Mouse (Mus musculus) forebrain, embryonic 14.5 days (tissue): ENCODE measurements around the gene Gm49369. TPM values are rescaled to one million over a fixed set of nuclear protein-coding genes. Genes with fewer than 3 reads are reported as not detected.

Experiments used
- ATAC-seq: fragments of 200-750 bp; cut with Nextera tagmentation; 2 replicates; pipeline ENCODE4 v1.8.0; 2017; ENCODE audit warnings: mild to moderate bottlenecking, moderate library complexity
- DNase-seq: peaks from one replicate; pipeline ENCODE4 v3.0.0-alpha.2; 2015; ENCODE audit warnings: low spot score
- H3K27ac ChIP-seq: fragments of 300-500 bp; sonication (generic); 2 replicates; pipeline ENCODE4 v1.5.1; 2014; ENCODE audit warnings: low read depth, mild to moderate bottlenecking, control low read depth, low read length, moderate library complexity
- H3K27me3 ChIP-seq: fragments of 300-500 bp; sonication (generic); replicated peaks from 2 replicates; pipeline ENCODE4 v1.6.1; 2014; ENCODE audit warnings: low read length, control low read depth, mixed read lengths; ENCODE audit not compliant: control insufficient read depth, insufficient read depth
- H3K36me3 ChIP-seq: fragments of 300-500 bp; sonication (generic); 2 replicates; pipeline ENCODE4 v1.6.1; 2014; ENCODE audit warnings: low read length, control low read depth; ENCODE audit not compliant: control insufficient read depth, insufficient read depth
- H3K4me1 ChIP-seq: fragments of 300-500 bp; sonication (generic); 2 replicates; pipeline ENCODE4 v1.6.1; 2014; ENCODE audit warnings: antibody characterized with exemption, low read length, control low read depth; ENCODE audit not compliant: control insufficient read depth, insufficient read depth
- H3K4me2 ChIP-seq: fragments of 300-500 bp; sonication (generic); 2 replicates; pipeline ENCODE4 v1.6.1; 2014; ENCODE audit warnings: mild to moderate bottlenecking, control low read depth, low read length
- H3K4me3 ChIP-seq: fragments of 300-500 bp; sonication (generic); 2 replicates; pipeline ENCODE4 v1.5.1; 2014; ENCODE audit warnings: low read depth, low read length, control low read depth
- H3K9ac ChIP-seq: fragments of 300-500 bp; sonication (generic); 2 replicates; pipeline ENCODE4 v1.6.1; 2014; ENCODE audit warnings: mild to moderate bottlenecking, low read length, control low read depth, moderate library complexity
- H3K9me3 ChIP-seq: fragments of 300-500 bp; sonication (generic); replicated peaks from 2 replicates; pipeline ENCODE4 v1.6.1; 2016; ENCODE audit warnings: low read length, control low read depth, mixed read lengths; ENCODE audit not compliant: control insufficient read depth
- WGBS: fragments of 180-500 bp; shearing (Covaris S2); extraction: QIAGEN DNeasy Blood & Tissue Kit; methylation state at CpG from one replicate; pipeline ENCODE4 v1.1.7; 2014; 5-methylcytosine and 5-hydroxymethylcytosine counted together
- polyA plus RNA-seq: library from polyadenylated mRNA; unstranded; fragments of >200 nt; fragmentation: Nextera tagmentation; extraction: Ambion mirVana; gene quantifications from 2 replicates; pipeline ENCODE4 v1.2.1, GENCODE M21; 2014

Gene Gm49369
- polyA plus RNA-seq: not detected in 2 replicates

DNA sequence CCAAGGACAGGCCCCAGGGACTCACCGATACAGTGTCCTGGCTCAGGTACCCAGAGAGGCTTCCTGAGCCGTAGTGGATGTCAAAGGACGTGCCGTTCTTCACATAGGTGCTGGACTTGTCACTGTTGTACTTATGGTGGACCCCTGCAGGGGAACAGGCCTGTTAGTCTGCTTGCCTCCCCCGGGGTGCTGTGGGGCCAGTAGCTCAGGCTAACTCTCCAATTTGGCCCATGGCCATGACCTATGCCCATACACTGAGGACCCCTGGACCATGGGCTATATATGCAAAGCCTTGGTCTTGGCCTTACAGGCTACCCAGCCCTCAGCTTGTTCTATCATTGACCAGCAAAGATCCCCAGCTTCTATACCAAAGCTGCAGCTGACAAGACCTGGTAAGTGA lies at the start of gene Gm49369:
TSS of gene Gm49369 (minus strand) at position 101 of the 400 bp plus-strand sequence.
- Histone ChIP-seq H3K9me3 (no peaks in the 10 kb centered on the region), H3K4me2 (no peak within 1 kb of the TSS), H3K4me3 (no peak within 1 kb of the TSS), H3K27me3 (no peaks in the 10 kb centered on the region), H3K4me1 (peaks cover 10% of the 10 kb centered on the region), H3K36me3 (peaks cover 78% of the 10 kb centered on the region), H3K27ac (no peak within 1 kb of the TSS), H3K9ac (no peak within 1 kb of the TSS)
- ATAC-seq: no peak
- WGBS: 96% methylated on average over 5 of the region's 5 CpGs
- no peak for DNase-seq

DNA sequence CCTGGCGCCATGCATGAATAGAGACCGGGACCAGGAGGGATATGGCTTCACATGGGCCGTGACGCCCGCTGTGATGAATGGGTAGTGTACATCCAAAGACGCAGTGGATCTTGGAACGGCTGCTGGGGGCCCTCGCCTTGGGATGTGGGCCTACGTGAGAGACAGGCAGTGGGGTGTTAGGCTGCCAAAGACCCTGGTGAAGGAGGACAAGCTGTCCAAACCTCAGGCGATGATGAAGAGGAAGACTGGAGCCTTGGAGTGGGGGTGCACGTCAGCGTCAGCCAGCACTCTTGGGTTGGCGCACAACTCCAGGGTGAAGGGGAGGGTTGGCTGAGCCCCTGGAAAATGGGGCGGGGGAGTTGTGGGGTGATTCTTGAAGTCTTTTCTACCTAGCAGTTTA lies 48.6 kb upstream of the Gm49369 start:
- H3K9ac ChIP-seq: no peak overlapping the region
- 91% methylated on average over 14 of the region's 14 CpGs for WGBS

GRCm38 (mm10) chr7:142430160-142430678 lies 47.8 kb upstream of the Gm49369 start:
- 18% methylated on average over 12 of the region's 12 CpGs for WGBS

More for the DNA sequence above, 48.6 kb upstream of the Gm49369 start:
- H3K4me3 ChIP-seq: no peak overlapping the region
- H3K27ac ChIP-seq: no peak overlapping the region
- H3K36me3 ChIP-seq: no peaks in the 10 kb centered on the region
- no peaks in the 10 kb centered on the region for H3K9me3 ChIP-seq
- DNase-seq: no peak
- H3K4me2 ChIP-seq: no peak overlapping the region
- no peaks in the 10 kb centered on the region for H3K27me3 ChIP-seq
- no peak for ATAC-seq
- H3K4me1 ChIP-seq: peaks cover 10% of the 10 kb centered on the region

DNA sequence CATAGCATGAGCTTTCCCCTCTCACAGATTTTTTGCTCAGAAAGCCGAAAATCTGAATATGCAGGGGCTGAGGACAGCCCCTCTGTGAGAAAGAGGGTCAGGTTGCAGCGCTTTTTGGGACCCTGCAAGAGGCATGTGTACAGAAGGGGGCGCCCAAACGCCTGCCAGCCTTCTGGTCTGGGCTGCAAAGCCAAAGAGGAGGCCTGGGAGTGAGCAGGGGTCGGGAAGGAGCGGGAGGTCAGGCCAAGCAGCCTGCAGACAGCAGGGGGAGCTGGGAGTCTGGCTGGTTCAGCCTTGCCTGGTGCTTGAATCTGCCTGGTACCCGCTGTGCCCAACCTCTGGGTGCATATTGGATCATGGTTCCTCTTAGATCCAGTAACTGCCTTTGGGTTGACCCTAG lies 45.7 kb upstream of the Gm49369 start:
- no peak for ATAC-seq
- no peak overlapping the region for H3K9ac ChIP-seq
- no peak overlapping the region for H3K27ac ChIP-seq

More at GRCm38 (mm10) chr7:142430160-142430678, 47.8 kb upstream of the Gm49369 start:
- no peak overlapping the region for H3K9ac ChIP-seq
- H3K4me1 ChIP-seq: peaks cover 10% of the 10 kb centered on the region
- H3K4me2 ChIP-seq: no peak overlapping the region
- no peaks in the 10 kb centered on the region for H3K36me3 ChIP-seq
- no peaks in the 10 kb centered on the region for H3K9me3 ChIP-seq
- H3K27ac ChIP-seq: peak overlapping the region; percentile 23; the same call in 1 of the 2 replicates
- no peaks in the 10 kb centered on the region for H3K27me3 ChIP-seq
- peak; percentile 89 for ATAC-seq
- peak; percentile 71 for DNase-seq
- no peak overlapping the region for H3K4me3 ChIP-seq

DNA sequence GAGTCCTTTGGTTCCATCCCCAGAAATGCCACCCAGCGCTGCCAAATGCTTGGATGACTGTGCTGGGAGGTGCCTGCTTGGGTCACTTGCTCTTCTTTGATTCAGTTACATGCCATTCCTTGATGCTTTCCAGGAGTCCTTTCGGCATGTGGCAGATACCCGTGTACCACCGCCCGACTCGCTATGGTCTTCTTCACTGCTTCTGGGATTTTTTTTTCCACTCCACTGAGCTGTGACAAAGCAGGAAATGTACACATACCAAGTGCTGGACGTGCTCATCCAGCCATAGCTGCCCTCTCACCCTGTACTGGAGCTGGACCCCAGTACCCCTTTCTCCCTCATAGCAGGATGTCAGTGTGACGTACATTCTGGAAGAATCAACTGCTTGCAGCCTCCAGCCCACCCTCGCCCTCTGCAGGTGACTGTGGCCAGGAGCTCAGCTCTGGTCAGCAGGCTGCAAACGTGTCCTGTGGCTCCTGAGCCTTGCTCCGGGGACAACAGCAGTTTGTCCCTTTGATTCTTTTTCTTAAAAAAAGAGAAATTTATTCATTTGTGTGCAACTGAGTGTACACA lies 43.3 kb upstream of the Gm49369 start:
- Histone ChIP-seq H3K36me3 (no peaks in the 10 kb centered on the region), H3K27ac (no peak overlapping the region), H3K4me3 (no peak overlapping the region), H3K9me3 (no peaks in the 10 kb centered on the region), H3K4me1 (peaks cover 9% of the 10 kb centered on the region), H3K9ac (no peak overlapping the region), H3K27me3 (no peaks in the 10 kb centered on the region), H3K4me2 (no peak overlapping the region)
- whole genome bisulfite sequencing: 58% methylated on average over 11 of the region's 11 CpGs
- no peak for ATAC-seq
- no peak for DNase-seq

More for the DNA sequence above, 45.7 kb upstream of the Gm49369 start:
- Histone ChIP-seq H3K4me2 (no peak overlapping the region), H3K4me3 (no peak overlapping the region), H3K4me1 (peaks cover 10% of the 10 kb centered on the region), H3K27me3 (no peaks in the 10 kb centered on the region), H3K9me3 (no peaks in the 10 kb centered on the region), H3K36me3 (no peaks in the 10 kb centered on the region)
- WGBS: 5% methylated on average over 7 of the region's 7 CpGs
- DNase-seq: peak; percentile 48

GRCm38 (mm10) chr7:142421826-142422225 lies 39.4 kb upstream of the Gm49369 start:
- DNase-seq (no peak), ATAC-seq (no peak)
- Histone ChIP-seq H3K9ac (no peak overlapping the region), H3K4me2 (no peak overlapping the region), H3K27me3 (no peaks in the 10 kb centered on the region), H3K9me3 (no peaks in the 10 kb centered on the region; the same call in 1 of the 2 replicates), H3K36me3 (no peaks in the 10 kb centered on the region), H3K4me1 (no peaks in the 10 kb centered on the region), H3K27ac (no peak overlapping the region), H3K4me3 (no peak overlapping the region)
- WGBS: 72% methylated on average over 2 of the region's 2 CpGs

GRCm38 (mm10) chr7:142419887-142420286 lies 37.4 kb upstream of the Gm49369 start:
- no peak overlapping the region for H3K27ac ChIP-seq
- H3K4me3 ChIP-seq: no peak overlapping the region
- no peaks in the 10 kb centered on the region for H3K27me3 ChIP-seq
- no peaks in the 10 kb centered on the region for H3K4me1 ChIP-seq
- no peak for DNase-seq
- no peak for ATAC-seq
- 81% methylated on average over 5 of the region's 5 CpGs for WGBS
- H3K9ac ChIP-seq: no peak overlapping the region
- H3K4me2 ChIP-seq: no peak overlapping the region
- no peaks in the 10 kb centered on the region for H3K36me3 ChIP-seq
- H3K9me3 ChIP-seq: no peaks in the 10 kb centered on the region; the same call in 1 of the 2 replicates

DNA sequence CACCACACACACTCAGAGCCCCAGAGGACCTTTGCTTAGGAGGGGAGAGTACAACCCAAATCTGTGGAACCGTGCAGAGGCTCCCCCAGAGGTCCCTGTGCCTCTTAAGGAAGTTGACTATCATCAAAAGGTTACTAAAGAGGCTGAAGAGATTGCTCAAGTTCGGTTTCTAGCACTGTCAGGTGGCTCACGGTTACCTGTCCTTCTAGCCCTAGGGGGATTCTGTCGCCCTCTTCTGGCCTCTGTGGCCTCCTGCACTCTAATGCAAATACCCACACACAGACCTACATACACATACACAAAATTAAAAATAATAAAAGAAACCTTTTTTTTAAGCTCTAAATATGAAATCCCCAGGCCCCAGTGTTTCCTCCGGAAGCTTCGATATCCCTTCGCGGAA lies 36.2 kb upstream of the Gm49369 start:
- no peak overlapping the region for H3K4me3 ChIP-seq
- H3K27ac ChIP-seq: no peak overlapping the region
- no peak for DNase-seq
- no peaks in the 10 kb centered on the region for H3K4me1 ChIP-seq
- H3K9ac ChIP-seq: no peak overlapping the region
- no peaks in the 10 kb centered on the region; the same call in 1 of the 2 replicates for H3K9me3 ChIP-seq
- no peaks in the 10 kb centered on the region for H3K27me3 ChIP-seq
- ATAC-seq: no peak
- 92% methylated on average over 8 of the region's 8 CpGs for WGBS
- no peaks in the 10 kb centered on the region for H3K36me3 ChIP-seq
- no peak overlapping the region for H3K4me2 ChIP-seq

DNA sequence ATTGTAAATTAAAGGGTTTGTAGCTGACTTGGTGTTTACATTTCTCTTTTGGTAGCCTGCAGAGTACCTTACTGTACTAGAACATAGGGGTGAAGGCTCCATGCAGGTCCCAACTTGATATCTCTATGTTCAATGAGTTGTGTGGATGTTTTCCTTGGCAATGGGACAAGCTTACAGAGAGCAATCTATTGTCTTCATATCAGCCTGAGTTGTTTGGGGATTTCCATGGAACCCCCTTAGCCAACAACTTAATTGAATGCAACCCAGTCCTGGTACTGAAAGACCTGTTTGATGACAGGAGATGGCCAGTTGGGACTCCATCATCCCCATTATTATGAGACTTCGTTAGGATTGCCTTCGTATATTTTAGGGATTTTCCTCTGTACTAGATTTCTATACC lies 35.6 kb upstream of the Gm49369 start:
- WGBS: 89% methylated on average over 2 of the region's 2 CpGs
- no peak overlapping the region for H3K27ac ChIP-seq
- ATAC-seq (no peak), DNase-seq (no peak)
- no peak overlapping the region for H3K4me3 ChIP-seq
- H3K4me1 ChIP-seq: no peaks in the 10 kb centered on the region
- no peaks in the 10 kb centered on the region for H3K36me3 ChIP-seq
- no peaks in the 10 kb centered on the region for H3K27me3 ChIP-seq
- H3K4me2 ChIP-seq: no peak overlapping the region
- no peak overlapping the region for H3K9ac ChIP-seq
- no peaks in the 10 kb centered on the region; the same call in 1 of the 2 replicates for H3K9me3 ChIP-seq
